Comparison of ENCODE assay signal across 8 mouse cellular contexts in genomic region chr10:95415533-95416360, GRCm38 (mm10). TPM values are rescaled to one million over a fixed set of nuclear protein-coding genes. Genes with fewer than 3 reads are reported as not detected.
A peak's percentile ranks its signal among the peaks of the same experiment; 100 is the strongest.
DNase-seq lines count a peak whose midpoint lies in the region; ATAC-seq and TF ChIP-seq lines count a peak whose summit lies in the region.

No protein-coding gene starts in this region.

- H3K36me3 ChIP-seq in erythroblast, embryonic 14.5 days (ENCODE audit: control insufficient read depth), result no peaks in the 10 kb centered on the region
- H3K36me3 ChIP-seq in hindbrain, postnatal 0 days (ENCODE audit: insufficient read depth, low read length), result no peaks in the 10 kb centered on the region
- no peaks in the 10 kb centered on the region for H3K36me3 ChIP-seq in limb, embryonic 10.5 days
- H3K36me3 ChIP-seq in midbrain, embryonic 14.5 days (ENCODE audit: control insufficient read depth, insufficient read depth, low read length), result peaks cover 3% of the 10 kb centered on the region; the same call in 1 of the 2 replicates

- TF ChIP-seq CTCF in gastrocnemius, adult 2 months (IDR thresholded peaks at IDR 0.05), result peak; percentile 41
- no peak for TF ChIP-seq CTCF in hindbrain, postnatal 0 days (IDR thresholded peaks at IDR 0.05; ENCODE audit: low read depth)

- H3K27ac ChIP-seq in gastrocnemius, adult 2 months, result peak overlapping the region; percentile 98
- H3K27ac ChIP-seq in hindbrain, postnatal 0 days, result peak overlapping the region; percentile 87
- peak overlapping the region; percentile 90 for H3K27ac ChIP-seq in limb, embryonic 10.5 days
- H3K27ac ChIP-seq in midbrain, embryonic 14.5 days (replicated peaks; ENCODE audit: low read depth, low read length), result peak overlapping the region; percentile 90

- under 1% methylated on average over 55 of the region's 65 CpGs for WGBS in hindbrain, postnatal 0 days
- WGBS in limb, embryonic 10.5 days, result under 1% methylated on average over 65 of the region's 65 CpGs
- under 1% methylated on average over 65 of the region's 65 CpGs for WGBS in midbrain, embryonic 14.5 days

- H3K4me1 ChIP-seq in erythroblast, embryonic 14.5 days (ENCODE audit: control insufficient read depth), result peaks cover 37% of the 10 kb centered on the region
- H3K4me1 ChIP-seq in hindbrain, postnatal 0 days (ENCODE audit: insufficient read depth, low read length), result no peaks in the 10 kb centered on the region
- H3K4me1 ChIP-seq in limb, embryonic 10.5 days, result peaks cover 37% of the 10 kb centered on the region
- H3K4me1 ChIP-seq in midbrain, embryonic 14.5 days (ENCODE audit: control insufficient read depth, insufficient read depth, low read length), result peaks cover 14% of the 10 kb centered on the region

- intact Hi-C loops in gastrocnemius, adult 2 months (cut with DNase I), result loop anchor here (2.0 kb wide), 4 partner anchors 17 to 275 kb away; no protein-coding TSS in a partner anchor

- peak overlapping the region; percentile 94 for H3K4me2 ChIP-seq in hindbrain, postnatal 0 days (ENCODE audit: low read depth, low read length)
- H3K4me2 ChIP-seq in midbrain, embryonic 14.5 days (ENCODE audit: low read length), result peak overlapping the region; percentile 96

- ATAC-seq in erythroblast, adult 5-6 weeks (replicated peaks; ENCODE audit: low FRiP score, poor library complexity, severe bottlenecking), result no peak
- peak; percentile 36 for ATAC-seq in hindbrain, postnatal 0 days
- peak; percentile 51 for ATAC-seq in midbrain, embryonic 14.5 days (ENCODE audit: low FRiP score, low TSS enrichment)

- H3K9ac ChIP-seq in hindbrain, postnatal 0 days (replicated peaks; ENCODE audit: low read length), result peak overlapping the region; percentile 79
- peak overlapping the region; percentile 82 for H3K9ac ChIP-seq in midbrain, embryonic 14.5 days (replicated peaks; ENCODE audit: low read length)

- peaks cover 62% of the 10 kb centered on the region for H3K27me3 ChIP-seq in erythroblast, embryonic 14.5 days (ENCODE audit: control insufficient read depth)
- H3K27me3 ChIP-seq in hindbrain, postnatal 0 days (ENCODE audit: insufficient read depth, low read length), result no peaks in the 10 kb centered on the region
- peaks cover 31% of the 10 kb centered on the region for H3K27me3 ChIP-seq in limb, embryonic 10.5 days (ENCODE audit: low read depth, poor library complexity, severe bottlenecking)
- H3K27me3 ChIP-seq in midbrain, embryonic 14.5 days (ENCODE audit: control insufficient read depth, insufficient read depth, low read length), result 0 out of 2 replicates have a peak, but pooled peaks cover 5% of the 10 kb centered on the region

- H3K9me3 ChIP-seq in erythroblast, embryonic 14.5 days (ENCODE audit: control insufficient read depth, low read length), result peaks cover 8% of the 10 kb centered on the region; the same call in 1 of the 2 replicates
- no peaks in the 10 kb centered on the region for H3K9me3 ChIP-seq in hindbrain, postnatal 0 days (ENCODE audit: low read length)
- H3K9me3 ChIP-seq in limb, embryonic 10.5 days (replicated peaks), result no peaks in the 10 kb centered on the region
- H3K9me3 ChIP-seq in midbrain, embryonic 14.5 days (ENCODE audit: control insufficient read depth, low read length), result no peaks in the 10 kb centered on the region

- peak; percentile 73 to 74 for DNase-seq in cerebellum, postnatal 10 days
- DNase-seq in gastrocnemius, adult 2 months, result peak; percentile 70
- DNase-seq in hindbrain, postnatal 0 days (ENCODE audit: low spot score), result peak; percentile 70
- peak; percentile 76 for DNase-seq in limb, embryonic 10.5 days (ENCODE audit: low spot score)
- DNase-seq in midbrain, embryonic 14.5 days, result peak; percentile 83
- DNase-seq in spleen, postnatal 4 days (ENCODE audit: low spot score in 2 of 2), result peak; percentile 30 to 71

- H3K4me3 ChIP-seq in erythroblast, embryonic 14.5 days (replicated peaks), result peak overlapping the region; percentile 69
- peak overlapping the region; percentile 83 for H3K4me3 ChIP-seq in gastrocnemius, adult 2 months
- peak overlapping the region; percentile 73 for H3K4me3 ChIP-seq in hindbrain, postnatal 0 days (ENCODE audit: low read length)
- peak overlapping the region; percentile 67 for H3K4me3 ChIP-seq in limb, embryonic 10.5 days
- H3K4me3 ChIP-seq in midbrain, embryonic 14.5 days (replicated peaks; ENCODE audit: low read depth, low read length), result peak overlapping the region; percentile 69

RNA-seq across cellular contexts. Expression of gene Socs2, which starts 1.2 kb away (rescaled TPM):
- 0.54 and 0.94 TPM in 2 replicates for polyA plus RNA-seq in erythroblast, embryonic 14.5 days (2012)
- not detected in 2 replicates for total RNA-seq in erythroblast, adult 5-6 weeks (2015; ENCODE audit: low replicate concordance)
- not detected in 2 replicates for total RNA-seq in erythroblast, adult 5-6 weeks (2017; ENCODE audit: low replicate concordance)
- 10 to 100 TPM; 18.0 to 26.9 TPM for total RNA-seq in gastrocnemius, adult 2 months (2021)
- 51.7 and 57.0 TPM in 2 replicates for total RNA-seq in hindbrain, postnatal 0 days (2014; rRNA removed)
- polyA plus RNA-seq in hindbrain, postnatal 0 days (2015; fragmentation: Nextera tagmentation; extraction: Ambion mirVana), result 112 and 122 TPM in 2 replicates
- polyA plus RNA-seq in limb, embryonic 10.5 days (2016; fragmentation: Nextera tagmentation; extraction: Ambion mirVana), result 34.5 and 40.8 TPM in 2 replicates
- polyA plus RNA-seq in midbrain, embryonic 14.5 days (2014; fragmentation: Nextera tagmentation; extraction: Ambion mirVana), result 144 and 150 TPM in 2 replicates

Comparison
In these comparisons a context has a peak if more than half of its experiments do, and no peak if none do; other contexts are left out.
1. RNA of gene Socs2, which starts 1.2 kb away (polyA plus RNA-seq): 144 to 150 TPM in midbrain, embryonic 14.5 days, 112 to 122 TPM in hindbrain, postnatal 0 days and 34.5 to 40.8 TPM in limb, embryonic 10.5 days; 0.54 to 0.94 TPM in erythroblast, embryonic 14.5 days; every median in the first group is over 10 times any median in the second.
2. Peak in every context shown above with its lines, with median percentiles within 50 percentile points of each other: H3K4me3 ChIP-seq, DNase-seq and H3K27ac ChIP-seq.